Mouse (Mus musculus): Measurements from ENCODE around the gene Txndc12.

The Txndc12 gene

GRCm38 (mm10) chr4:108834115-108834970 is at the start of gene Txndc12:
TSS of gene Txndc12 (plus strand) at chr4:108834601.
- peak; percentile 94 for DNase-seq (ENCODE audit: extremely low read depth, low read depth)

DNA sequence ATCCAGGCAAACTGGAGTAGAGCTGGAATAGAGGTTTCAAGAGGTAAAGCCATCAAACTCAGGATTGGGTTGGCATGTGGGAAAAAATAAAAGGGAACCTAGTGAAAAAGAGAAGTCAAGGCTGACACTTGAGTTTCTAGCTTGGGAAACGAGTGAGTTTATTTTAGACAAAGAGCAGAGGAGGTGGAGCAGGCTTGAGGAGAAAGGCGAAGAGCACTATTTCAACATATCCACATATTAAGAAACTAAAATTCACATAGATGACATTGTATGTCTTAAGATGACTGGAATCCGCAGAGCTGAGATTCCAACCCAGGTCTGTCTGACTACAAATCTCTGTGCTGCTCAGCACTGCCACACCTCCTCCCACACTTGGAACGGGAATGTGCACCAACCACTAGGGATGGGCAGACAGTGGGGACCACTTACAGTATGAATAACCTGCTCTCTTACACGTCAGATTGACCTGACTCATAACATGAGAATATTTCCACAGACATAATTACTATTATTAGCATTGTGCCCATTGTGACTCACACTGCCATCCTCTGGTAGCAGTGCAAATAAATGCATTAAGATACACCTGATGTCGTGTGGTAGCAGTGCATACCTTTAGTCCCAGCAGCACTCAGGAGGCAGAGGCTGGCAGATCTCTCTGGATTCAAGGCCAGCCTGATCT is 45.0 kb upstream of the Txndc12 start:
- no peak for DNase-seq (ENCODE audit: extremely low read depth, low read depth)

GRCm38 (mm10) chr4:108790507-108790906 is 43.9 kb upstream of the Txndc12 start:
- no peak for DNase-seq (ENCODE audit: extremely low read depth, low read depth)

DNA sequence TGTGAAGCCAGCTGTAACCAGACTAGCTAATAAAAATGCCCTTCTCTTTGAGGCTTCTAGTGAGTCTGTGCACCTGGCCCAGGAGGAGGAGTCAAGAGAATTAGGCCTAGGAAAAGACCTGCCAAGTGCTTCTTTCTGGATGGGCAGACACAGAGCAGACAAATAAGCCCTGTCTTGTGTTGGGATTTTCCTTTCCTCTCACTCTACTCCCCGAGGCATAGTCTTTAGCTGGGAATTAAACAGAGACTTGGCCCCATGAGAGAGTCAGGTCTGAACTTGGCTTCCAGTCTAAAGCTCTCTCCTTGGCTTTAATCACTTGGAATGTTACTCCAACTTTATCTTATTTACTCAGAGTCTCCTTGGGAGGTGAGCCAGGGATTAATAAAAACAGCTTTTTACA is 40.5 kb upstream of the Txndc12 start:
- no peak for DNase-seq (ENCODE audit: extremely low read depth, low read depth)

GRCm38 (mm10) chr4:108796701-108797100 is 37.7 kb upstream of the Txndc12 start:
- no peak for DNase-seq (ENCODE audit: extremely low read depth, low read depth)

DNA sequence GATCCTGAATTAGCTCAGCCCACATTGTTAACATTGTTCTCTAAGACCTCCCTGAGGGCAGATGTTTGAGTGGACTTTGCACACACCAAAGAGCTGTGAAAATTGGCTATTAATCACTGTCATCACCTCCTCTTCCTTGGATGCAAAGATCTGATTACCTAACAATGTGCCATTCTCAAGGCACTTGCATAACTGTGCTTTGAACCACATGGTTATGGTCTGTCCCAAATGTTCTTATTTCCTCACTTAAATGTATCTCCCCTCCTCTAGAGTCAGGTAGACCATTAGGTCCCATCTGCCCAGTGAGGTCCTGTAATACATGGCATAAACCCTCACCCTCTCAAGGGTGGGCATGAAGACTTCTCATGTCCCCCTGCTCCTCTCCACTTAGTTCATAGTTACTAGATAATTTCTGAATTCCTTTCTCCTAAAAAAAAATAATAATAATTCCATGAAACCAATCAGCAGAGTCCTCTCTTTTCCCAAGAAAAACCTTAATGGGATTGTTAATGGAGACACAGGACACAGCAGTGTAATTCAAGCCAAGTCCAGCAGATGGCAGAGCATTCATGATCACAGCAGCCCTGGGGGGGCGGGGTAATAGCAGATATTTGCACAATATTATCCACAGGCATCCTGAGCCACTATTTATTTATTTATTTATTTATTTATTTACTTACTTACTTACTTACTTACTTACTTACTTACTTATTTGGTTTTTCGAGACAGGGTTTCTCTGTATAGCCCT is 36.1 kb upstream of the Txndc12 start:
- DNase-seq (ENCODE audit: extremely low read depth, low read depth), result peak; percentile 14

GRCm38 (mm10) chr4:108803535-108803934 is 30.9 kb upstream of the Txndc12 start:
- DNase-seq (ENCODE audit: extremely low read depth, low read depth), result no peak

DNA sequence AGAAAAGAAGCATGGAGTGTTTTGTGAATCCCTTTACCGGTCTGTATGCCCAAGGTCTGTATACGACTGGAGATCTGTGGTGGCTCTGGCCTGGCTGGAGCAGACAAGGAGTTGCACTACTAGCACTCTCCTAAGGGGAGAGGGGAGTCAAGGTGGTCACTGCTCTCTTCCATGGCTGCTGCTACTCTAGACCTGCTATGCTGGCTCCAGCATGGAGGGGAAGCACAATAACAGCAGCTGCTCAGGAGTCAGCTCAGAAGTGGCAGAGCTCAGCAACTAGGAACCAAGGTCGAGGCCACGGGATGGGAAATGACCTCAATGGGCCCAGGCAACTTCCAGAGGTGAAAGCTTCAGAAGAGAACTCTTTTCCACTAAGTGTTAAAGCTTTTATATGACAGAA is 23.3 kb upstream of the Txndc12 start:
- DNase-seq (ENCODE audit: extremely low read depth, low read depth), result no peak

- DNase-seq (ENCODE audit: extremely low read depth, low read depth), result no peak
These were observed 22.9 kb upstream of the Txndc12 start for GRCm38 (mm10) chr4:108811550-108811949.

DNA sequence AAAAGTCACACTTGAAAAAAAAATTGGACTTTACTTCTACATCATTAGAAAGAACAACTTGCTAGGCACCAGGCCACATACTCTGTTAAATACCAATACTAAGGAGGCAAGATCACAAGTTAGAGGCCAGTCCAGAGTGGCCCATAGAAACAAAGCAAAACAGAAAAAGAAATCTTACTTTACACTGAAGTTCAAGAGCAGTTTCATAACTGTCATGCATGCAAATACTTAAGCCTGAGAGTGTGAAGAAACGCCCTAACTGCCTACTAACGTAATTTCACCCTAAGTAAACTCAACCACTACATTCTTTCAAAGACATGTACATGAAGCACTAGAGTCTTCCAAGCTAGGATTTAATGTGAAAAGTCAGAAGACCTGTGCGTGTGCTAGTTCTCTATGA is 8.7 kb upstream of the Txndc12 start:
- DNase-seq (ENCODE audit: extremely low read depth, low read depth), result no peak

GRCm38 (mm10) chr4:108826096-108826495 is 8.3 kb upstream of the Txndc12 start:
- no peak for DNase-seq (ENCODE audit: extremely low read depth, low read depth)

- DNase-seq (ENCODE audit: extremely low read depth, low read depth), result no peak
These were observed 7.8 kb upstream of the Txndc12 start for GRCm38 (mm10) chr4:108826643-108827042.

GRCm38 (mm10) chr4:108830698-108831097 is 3.7 kb upstream of the Txndc12 start:
- no peak for DNase-seq (ENCODE audit: extremely low read depth, low read depth)

DNA sequence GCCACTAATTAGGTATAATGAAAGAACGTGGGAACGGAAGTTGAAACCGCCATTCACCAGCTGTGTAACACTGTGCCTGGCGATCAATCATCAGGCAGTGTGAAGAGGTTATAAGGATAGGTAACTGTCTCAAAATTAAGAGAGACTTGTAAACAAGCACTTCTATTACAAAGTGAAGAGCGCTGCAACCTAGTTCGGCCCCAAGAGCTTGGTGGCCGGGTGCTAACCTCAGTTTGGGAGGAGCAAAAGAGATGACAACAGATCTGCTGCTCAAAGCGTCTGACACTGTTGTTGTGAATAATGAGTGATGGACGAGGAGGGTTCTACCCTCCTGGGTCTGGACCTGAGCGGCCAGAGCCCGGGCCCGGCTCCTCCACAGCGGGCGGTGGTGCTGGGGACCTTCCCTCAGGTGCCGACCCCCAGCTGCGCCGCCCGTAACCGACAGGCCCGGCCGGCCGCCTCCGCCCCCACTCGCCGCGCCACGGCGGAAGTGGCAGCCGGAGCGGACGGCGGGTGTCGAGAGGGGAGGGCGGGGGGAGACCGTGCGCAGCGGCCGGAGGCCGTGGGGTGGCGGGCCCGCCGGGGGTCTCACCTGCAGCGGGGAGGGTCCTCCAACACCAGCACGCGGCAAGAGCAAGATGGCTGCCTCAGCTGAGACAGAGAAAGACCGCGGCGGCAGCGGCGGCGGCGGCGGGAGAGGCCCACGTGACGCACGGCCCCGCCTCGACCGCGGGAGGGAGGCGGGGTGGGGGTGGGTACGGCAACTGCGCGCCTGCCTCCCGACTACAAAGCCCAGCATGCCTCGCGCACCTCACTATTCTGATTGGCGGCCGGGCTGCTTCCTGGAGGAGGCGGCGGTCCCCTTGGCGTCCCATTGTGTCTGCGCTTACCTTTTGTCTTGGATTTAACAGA is 1.2 kb upstream of the Txndc12 start, which contains the start of gene Btf3l4:
Gene Btf3l4, minus strand, starts transcription at position 699 of the 912 bp plus-strand sequence.
- DNase-seq (ENCODE audit: extremely low read depth, low read depth), result peak; percentile 71

DNA sequence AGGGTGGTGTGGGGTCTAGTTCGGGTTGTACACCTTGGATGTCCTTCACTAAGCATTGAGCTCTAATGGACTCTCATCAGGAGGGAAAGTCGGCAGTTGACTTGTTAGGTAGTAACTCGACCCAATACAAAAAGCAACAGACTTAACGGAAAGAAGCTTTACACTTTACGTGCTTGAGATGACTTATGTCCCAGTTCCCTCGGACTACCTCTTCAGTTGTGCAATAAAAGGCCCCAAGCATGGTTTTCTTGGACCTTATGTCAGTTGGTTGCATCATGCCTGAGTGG is 630 bp upstream of the Txndc12 start:
- no peak for DNase-seq (ENCODE audit: extremely low read depth, low read depth)

GRCm38 (mm10) chr4:108834971-108835311 is 540 bp downstream of the Txndc12 start:
- peak; percentile 7 for DNase-seq (ENCODE audit: extremely low read depth, low read depth)

DNA sequence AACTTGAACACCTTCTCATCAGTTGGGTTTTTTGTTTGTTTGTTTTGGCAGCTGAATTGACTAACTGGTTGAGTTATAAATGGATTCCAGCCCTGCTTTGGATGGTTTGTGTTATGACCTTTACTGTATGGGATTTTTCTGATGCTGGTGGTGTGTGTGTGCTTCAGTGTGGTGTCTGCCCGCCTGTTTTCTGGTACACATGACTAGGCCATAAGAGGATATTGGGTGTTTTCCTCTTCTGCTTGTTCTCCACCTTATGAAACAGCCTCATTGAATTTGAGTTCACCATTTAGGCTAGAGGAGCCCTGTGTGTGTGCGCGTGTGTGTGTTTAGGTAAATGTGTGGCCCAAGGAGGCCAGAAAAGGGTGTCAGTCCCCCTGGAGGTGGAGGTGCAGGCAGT is 1.1 kb downstream of the Txndc12 start:
- DNase-seq (ENCODE audit: extremely low read depth, low read depth), result peak; percentile 19

DNA sequence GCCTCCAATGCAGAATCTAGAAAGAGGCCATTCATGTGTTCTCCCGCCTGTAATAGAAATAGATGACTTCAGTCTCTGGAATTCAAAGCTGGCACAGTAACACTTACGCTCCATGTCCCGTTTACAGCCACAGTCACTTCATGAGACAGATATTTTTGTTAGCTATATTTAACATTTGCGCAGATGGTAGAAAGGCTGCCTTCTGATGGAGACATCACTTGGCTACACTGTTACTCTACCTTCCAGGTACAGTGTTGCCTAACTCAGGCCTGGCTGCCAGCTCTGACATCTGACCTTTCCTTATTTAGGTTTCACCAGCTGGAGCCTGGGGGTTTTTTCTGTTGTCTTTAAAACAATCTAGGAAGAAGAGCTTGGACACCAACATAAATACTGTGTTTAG is 3.6 kb downstream of the Txndc12 start:
- DNase-seq (ENCODE audit: extremely low read depth, low read depth), result no peak

DNA sequence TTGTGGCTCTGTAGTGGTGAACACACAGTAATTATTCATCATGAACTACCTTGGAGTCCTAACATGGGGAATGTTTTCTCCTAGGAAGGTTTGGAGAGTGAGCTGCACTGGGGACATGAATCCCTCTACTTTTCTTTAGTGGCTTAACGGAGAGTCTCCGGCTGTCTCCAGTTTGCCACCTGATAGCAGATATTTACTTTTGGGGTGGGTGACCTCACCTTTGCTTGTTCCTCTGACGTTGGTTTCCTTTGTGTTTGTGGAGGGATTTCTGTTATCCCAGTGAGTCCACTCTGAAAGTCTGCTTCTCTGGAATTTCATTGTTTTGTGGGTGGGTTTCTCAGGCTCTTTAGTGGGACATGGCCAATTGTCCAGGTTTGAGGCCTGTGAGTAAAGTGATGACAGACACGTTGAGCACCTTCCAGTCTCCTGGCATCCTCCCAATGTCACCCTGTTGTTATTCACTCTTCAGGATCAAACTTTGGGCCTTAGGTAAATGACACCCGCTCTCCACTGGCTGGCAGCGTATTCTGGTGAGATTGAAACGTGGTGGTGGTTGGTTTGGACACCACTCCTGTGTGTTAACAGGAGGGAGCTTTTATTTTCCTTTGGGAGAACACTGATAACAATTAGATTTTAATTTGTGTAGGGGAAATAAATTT is 7.6 kb downstream of the Txndc12 start:
- DNase-seq (ENCODE audit: extremely low read depth, low read depth), result no peak

DNA sequence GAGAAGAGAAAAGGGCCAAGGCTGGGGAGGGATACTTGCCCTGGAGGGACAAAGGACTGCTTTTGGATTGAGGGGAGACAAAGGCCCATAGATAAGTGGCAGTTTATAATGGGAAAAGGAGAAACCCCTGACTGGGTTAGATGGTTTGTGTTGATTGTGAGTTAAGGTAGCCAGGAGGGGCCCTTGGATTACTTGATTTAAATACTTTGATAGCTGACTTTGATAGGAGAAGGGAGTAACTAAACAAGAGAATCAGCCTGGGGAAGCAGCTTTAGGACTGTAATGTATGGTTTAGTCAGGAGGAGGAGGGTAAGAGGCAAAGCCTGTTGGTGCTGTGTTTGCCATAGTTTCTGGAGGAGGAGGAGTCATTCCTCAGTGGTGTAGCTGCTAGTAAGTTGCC is 8.9 kb downstream of the Txndc12 start:
- no peak for DNase-seq (ENCODE audit: extremely low read depth, low read depth)
